Mouse (Mus musculus) heart, postnatal 0 days (tissue): ENCODE data around the gene Kcna6. TPM values are rescaled to one million over a fixed set of nuclear protein-coding genes. Genes with fewer than 3 reads are reported as not detected.

Experiments
- ATAC-seq: fragments of 200-750 bp; cut with Nextera tagmentation; 2 replicates; pipeline ENCODE4 v1.8.0; 2017; ENCODE audit warnings: low read depth, moderate number of reproducible peaks, moderate library complexity; ENCODE audit not compliant: insufficient read depth
- DNase-seq: peaks from one replicate; pipeline ENCODE4 v3.0.0-alpha.2; 2016; ENCODE audit warnings: low spot score
- H3K27ac ChIP-seq: fragments of 300-500 bp; sonication (generic); 2 replicates; pipeline ENCODE4 v1.5.1; 2014; ENCODE audit warnings: low read depth, mild to moderate bottlenecking
- H3K27me3 ChIP-seq: fragments of 300-500 bp; sonication (generic); 2 replicates; pipeline ENCODE4 v1.6.1; 2014; ENCODE audit warnings: low read length, mixed read lengths; ENCODE audit not compliant: control insufficient read depth, insufficient read depth
- H3K36me3 ChIP-seq: fragments of 300-500 bp; sonication (generic); replicated peaks from 2 replicates; pipeline ENCODE4 v1.6.1; 2014; ENCODE audit warnings: low read length, mixed read lengths; ENCODE audit not compliant: control insufficient read depth, insufficient read depth
- H3K4me1 ChIP-seq: fragments of 300-500 bp; sonication (generic); 2 replicates; pipeline ENCODE4 v1.6.1; 2014; ENCODE audit warnings: antibody characterized with exemption; ENCODE audit not compliant: control insufficient read depth, insufficient read depth
- H3K4me2 ChIP-seq: fragments of 300-500 bp; sonication (generic); 2 replicates; pipeline ENCODE4 v1.6.1; 2014; ENCODE audit warnings: low read depth, mild to moderate bottlenecking, low read length, moderate library complexity
- H3K4me3 ChIP-seq: fragments of 300-500 bp; sonication (generic); 2 replicates; pipeline ENCODE4 v1.5.1; 2014; ENCODE audit warnings: low read depth, low read length
- H3K9ac ChIP-seq: fragments of 300-500 bp; sonication (generic); replicated peaks from 2 replicates; pipeline ENCODE4 v1.6.1; 2014; ENCODE audit warnings: low read depth, low read length, mixed read lengths
- H3K9me3 ChIP-seq: fragments of 300-500 bp; sonication (generic); replicated peaks from 2 replicates; pipeline ENCODE4 v1.6.1; 2016; ENCODE audit warnings: low read length; ENCODE audit not compliant: control insufficient read depth
- CTCF ChIP-seq: IDR thresholded peaks from 2 replicates; pipeline ENCODE4 v1.5.1; 2016; ENCODE audit warnings: antibody characterized with exemption, control low read depth, low read depth
- EP300 ChIP-seq: IDR thresholded peaks from 2 replicates; pipeline ENCODE4 v1.6.1; 2016; ENCODE audit warnings: antibody characterized with exemption, low read depth
- WGBS: fragments of 180-500 bp; shearing (Covaris S2); extraction: QIAGEN DNeasy Blood & Tissue Kit; methylation state at CpG from one replicate; pipeline ENCODE4 v1.1.7; 2014; 5-methylcytosine and 5-hydroxymethylcytosine counted together
- polyA plus RNA-seq: library from polyadenylated mRNA; unstranded; fragments of >200 nt; fragmentation: Nextera tagmentation; extraction: Ambion mirVana; gene quantifications from 2 replicates; pipeline ENCODE4 v1.2.1, GENCODE M21; 2015
- total RNA-seq: library from RNA; depleted of rRNA; stranded (reverse); fragments of >200 nt; gene quantifications from 2 replicates; pipeline ENCODE4 v1.2.3, GENCODE M21; 2014; ENCODE audit warnings: low replicate concordance

The Kcna6 gene
- total and polyA plus RNA-seq, 2 experiments from 2014 or later, result 0.57 to 2.7 TPM

DNA sequence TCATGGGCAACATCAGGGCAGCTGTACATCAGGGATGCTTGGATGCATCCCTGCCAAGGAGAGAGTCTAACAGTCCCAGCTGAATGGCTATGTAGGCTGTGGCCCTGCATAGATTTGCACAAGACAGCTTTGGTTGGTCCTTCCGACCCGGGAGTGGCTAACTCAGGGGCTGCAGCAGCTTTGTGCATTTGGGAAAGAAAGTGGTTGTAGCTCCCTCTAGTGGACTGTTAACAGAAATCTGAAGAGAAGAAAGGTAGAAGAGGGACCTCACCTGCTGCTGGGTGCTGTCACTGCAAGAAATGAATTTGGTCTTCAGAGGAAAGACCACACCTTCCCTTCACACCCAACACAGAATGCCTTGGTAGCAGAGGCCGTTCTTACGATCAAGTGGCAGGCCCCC is 36.0 kb downstream of the Kcna6 start:
- no peak for ATAC-seq
- H3K9me3 ChIP-seq, result no peaks in the 10 kb centered on the region
- H3K27ac ChIP-seq, result no peak overlapping the region
- WGBS, result 18% methylated on average over 4 of the region's 4 CpGs
- H3K4me3 ChIP-seq, result no peak overlapping the region
- TF ChIP-seq CTCF, result peak; percentile 44
- TF ChIP-seq EP300, result no peak
- H3K9ac ChIP-seq, result no peak overlapping the region
- no peak overlapping the region for H3K4me2 ChIP-seq
- H3K27me3 ChIP-seq, result peaks cover 44% of the 10 kb centered on the region
- no peaks in the 10 kb centered on the region for H3K4me1 ChIP-seq
- no peaks in the 10 kb centered on the region for H3K36me3 ChIP-seq
- DNase-seq, result peak; percentile 14

DNA sequence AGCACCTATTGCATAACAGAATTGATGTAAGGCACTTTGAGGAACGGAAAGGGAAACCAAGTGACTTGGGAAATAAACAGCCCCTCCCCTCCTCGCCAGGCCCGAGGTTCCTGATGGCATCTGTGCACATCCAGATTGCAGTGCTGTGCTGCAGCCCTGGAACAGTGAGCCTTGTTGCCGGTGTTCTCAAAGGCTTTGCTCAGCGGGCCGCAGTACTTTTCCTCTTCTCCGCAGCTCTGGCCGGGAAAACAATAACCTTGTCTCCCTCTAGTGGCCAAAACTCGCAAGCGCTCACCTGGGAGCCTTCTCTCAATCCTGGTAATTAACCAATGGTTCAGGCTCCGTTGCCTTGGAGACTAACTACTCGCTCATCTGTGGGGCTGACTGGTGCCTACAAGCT is 38.4 kb downstream of the Kcna6 start:
- H3K9ac ChIP-seq, result no peak overlapping the region

DNA sequence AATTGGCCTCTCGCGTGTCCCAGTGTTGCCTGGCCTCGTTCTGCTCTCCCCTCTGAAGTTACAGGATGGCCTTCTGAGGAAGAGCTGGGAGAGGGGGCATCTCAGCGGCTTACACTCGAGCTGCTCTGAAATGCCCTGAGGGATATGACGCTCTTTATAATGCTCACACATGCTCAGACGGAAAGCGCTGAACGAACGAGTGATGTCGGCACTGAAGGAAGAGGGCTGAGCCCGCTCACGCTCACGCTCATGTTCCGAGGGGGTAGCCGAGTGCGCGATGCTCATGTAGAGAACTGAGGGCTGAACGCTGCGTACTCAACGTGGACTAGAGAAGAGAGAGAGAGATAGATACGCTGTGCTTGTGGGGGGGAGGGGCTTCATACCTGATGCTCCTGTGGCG is 39.3 kb downstream of the Kcna6 start:
- ATAC-seq, result no peak
- Histone ChIP-seq H3K27ac (no peak overlapping the region), H3K36me3 (no peaks in the 10 kb centered on the region), H3K9me3 (no peaks in the 10 kb centered on the region), H3K9ac (no peak overlapping the region), H3K4me2 (no peak overlapping the region), H3K4me1 (no peaks in the 10 kb centered on the region), H3K4me3 (no peak overlapping the region), H3K27me3 (peaks cover 32% of the 10 kb centered on the region)
- WGBS, result 64% methylated on average over 23 of the region's 23 CpGs
- no peak for DNase-seq
- TF ChIP-seq CTCF (no peak), EP300 (no peak)

More for the DNA sequence above, 38.4 kb downstream of the Kcna6 start:
- TF ChIP-seq CTCF (peak; percentile 83), EP300 (no peak)
- Histone ChIP-seq H3K27ac (no peak overlapping the region), H3K4me3 (peak overlapping the region; percentile 28; the same call in 1 of the 2 replicates), H3K36me3 (no peaks in the 10 kb centered on the region), H3K4me1 (no peaks in the 10 kb centered on the region), H3K4me2 (peak overlapping the region; percentile 44; the same call in 1 of the 2 replicates), H3K9me3 (no peaks in the 10 kb centered on the region), H3K27me3 (peaks cover 41% of the 10 kb centered on the region)
- 2% methylated on average over 12 of the region's 12 CpGs for WGBS
- DNase-seq (peak; percentile 55), ATAC-seq (peak; percentile 57; the same call in 1 of the 2 replicates)

DNA sequence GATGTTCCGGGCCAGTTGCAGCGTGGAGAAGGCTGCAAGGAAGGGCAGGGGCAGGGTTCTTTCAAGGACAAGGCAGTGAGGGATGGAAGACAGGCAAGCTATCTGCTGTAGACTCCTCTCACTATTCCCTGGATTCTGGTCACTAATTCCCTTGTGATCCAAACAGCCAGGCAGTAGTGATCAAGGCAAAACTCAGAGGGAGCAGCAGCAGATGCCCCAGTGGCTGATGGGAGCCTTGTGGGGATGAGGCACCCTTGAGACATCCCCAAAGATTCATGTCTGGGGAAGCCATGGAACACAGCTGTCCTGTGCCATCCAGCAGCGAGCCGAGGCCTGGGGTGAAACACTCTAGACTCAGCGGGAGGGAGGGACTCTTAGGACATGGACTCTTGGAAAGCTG is 40.5 kb downstream of the Kcna6 start:
- no peak for ATAC-seq
- DNase-seq, result no peak
- H3K27me3 ChIP-seq, result peaks cover 24% of the 10 kb centered on the region
- WGBS, result 47% methylated on average over 5 of the region's 5 CpGs
- TF ChIP-seq EP300, result no peak
- TF ChIP-seq CTCF, result no peak
- H3K4me1 ChIP-seq, result no peaks in the 10 kb centered on the region
- no peaks in the 10 kb centered on the region for H3K9me3 ChIP-seq
- H3K4me2 ChIP-seq, result no peak overlapping the region
- no peak overlapping the region for H3K4me3 ChIP-seq
- H3K36me3 ChIP-seq, result no peaks in the 10 kb centered on the region
- no peak overlapping the region for H3K27ac ChIP-seq
- H3K9ac ChIP-seq, result no peak overlapping the region

DNA sequence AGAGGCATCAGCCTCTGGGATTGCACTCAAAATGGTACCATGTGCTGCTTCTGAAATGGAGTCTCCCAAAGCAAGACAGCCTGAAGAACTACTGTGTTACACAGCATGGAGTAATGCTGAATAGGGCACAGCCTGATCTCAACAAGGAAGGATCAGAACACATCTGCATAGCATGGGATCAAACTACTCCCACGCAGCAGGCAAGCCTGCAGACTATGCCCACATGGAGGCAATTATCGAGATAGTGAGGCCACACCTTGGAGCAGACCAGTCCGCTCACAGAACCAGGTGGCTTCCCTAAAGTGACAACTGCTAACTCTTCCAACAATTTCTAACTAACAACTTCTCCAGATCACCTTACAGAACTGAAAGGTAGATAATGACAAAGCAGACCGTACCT is 53.4 kb downstream of the Kcna6 start:
- 64% methylated on average over 4 of the region's 4 CpGs for WGBS
- H3K4me3 ChIP-seq, result no peak overlapping the region

DNA sequence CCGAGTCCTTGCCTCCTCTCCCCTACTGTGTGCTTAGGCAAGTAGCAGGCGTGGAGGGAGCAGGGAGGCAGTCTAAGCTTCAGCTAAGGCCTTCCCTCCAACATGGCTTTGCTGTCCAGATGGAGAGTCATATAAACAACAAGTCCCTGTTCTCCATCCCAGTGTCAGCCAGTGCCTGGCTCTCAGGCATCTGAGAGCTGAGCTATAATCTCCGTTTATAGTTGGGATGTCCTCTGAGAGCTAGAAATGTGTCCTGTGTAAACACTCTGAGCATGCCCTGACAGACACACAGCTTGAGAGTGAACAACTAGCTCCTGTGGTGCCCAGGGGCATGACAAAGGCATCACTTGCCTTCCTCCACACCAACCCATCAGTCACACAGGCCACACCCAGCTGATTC is 55.3 kb downstream of the Kcna6 start:
- Histone ChIP-seq H3K4me1 (no peaks in the 10 kb centered on the region), H3K36me3 (no peaks in the 10 kb centered on the region), H3K27me3 (no peaks in the 10 kb centered on the region), H3K4me2 (no peak overlapping the region), H3K4me3 (no peak overlapping the region), H3K9me3 (no peaks in the 10 kb centered on the region), H3K27ac (no peak overlapping the region), H3K9ac (no peak overlapping the region)
- ATAC-seq (no peak), DNase-seq (no peak)
- TF ChIP-seq CTCF, result no peak
- TF ChIP-seq EP300, result no peak
- WGBS, result 54% methylated on average over 3 of the region's 3 CpGs

More for the DNA sequence above, 53.4 kb downstream of the Kcna6 start:
- H3K27ac ChIP-seq, result no peak overlapping the region
- H3K4me2 ChIP-seq, result no peak overlapping the region
- no peak overlapping the region for H3K9ac ChIP-seq
- H3K4me1 ChIP-seq, result no peaks in the 10 kb centered on the region
- no peak for ATAC-seq
- no peaks in the 10 kb centered on the region for H3K9me3 ChIP-seq
- no peaks in the 10 kb centered on the region for H3K27me3 ChIP-seq
- TF ChIP-seq EP300, result no peak
- no peak for TF ChIP-seq CTCF
- no peaks in the 10 kb centered on the region for H3K36me3 ChIP-seq
- DNase-seq, result no peak
